Mouse (Mus musculus) bone marrow macrophage, adult 2 months (primary cell): ENCODE measurements around the gene Cnn2. TPM values are rescaled to one million over a fixed set of nuclear protein-coding genes. Genes with fewer than 3 reads are reported as not detected.
"Not testable (repeated sequence)": the region's sequence is repeated elsewhere in the genome, so short reads cannot be mapped to it uniquely, and the experiment has no call there.

ENCODE experiments used
- H3K27ac ChIP-seq: 2 replicates; pipeline ENCODE4 v1.5.1; 2012; ENCODE audit warnings: low read depth, low read length; ENCODE audit not compliant: insufficient read depth
- H3K4me1 ChIP-seq: 2 replicates; pipeline ENCODE4 v1.6.1; 2012; ENCODE audit warnings: low read length; ENCODE audit not compliant: control insufficient read depth, insufficient read depth
- H3K4me3 ChIP-seq: 2 replicates; pipeline ENCODE4 v1.5.1; 2012; ENCODE audit warnings: mild to moderate bottlenecking, low read length, moderate library complexity; ENCODE audit not compliant: insufficient read depth
- CTCF ChIP-seq: IDR thresholded peaks from 2 replicates; pipeline ENCODE4 v1.5.1; 2012; ENCODE audit warnings: low read depth, mild to moderate bottlenecking, low read length, moderate library complexity
- POLR2A ChIP-seq: IDR thresholded peaks from 2 replicates; pipeline ENCODE4 v1.6.1; 2012; ENCODE audit warnings: mild to moderate bottlenecking, low read depth, low read length, borderline replicate concordance
- polyA plus RNA-seq: library from polyadenylated mRNA; stranded (reverse); fragments of >200 nt; gene quantifications from 2 replicates; pipeline ENCODE4 v1.2.4, GENCODE M21; 2012; ENCODE audit not compliant: missing spikeins, insufficient read depth, insufficient read length

Cnn2 gene
- polyA plus RNA-seq, 1 experiment = 41.5 TPM

GRCm38 (mm10) chr10:79955691-79956090, 32.7 kb upstream of the Cnn2 start:
- TF ChIP-seq POLR2A (no peak), CTCF (no peak)
- Histone ChIP-seq H3K4me3 (no peak overlapping the region), H3K4me1 (no peaks in the 10 kb centered on the region), H3K27ac (no peak overlapping the region)

GRCm38 (mm10) chr10:79956643-79957154, 31.7 kb upstream of the Cnn2 start:
- Histone ChIP-seq H3K4me1 (peaks cover 4% of the 10 kb centered on the region), H3K27ac (no peak overlapping the region), H3K4me3 (no peak overlapping the region)
- TF ChIP-seq CTCF = no peak
- TF ChIP-seq POLR2A = no peak

DNA sequence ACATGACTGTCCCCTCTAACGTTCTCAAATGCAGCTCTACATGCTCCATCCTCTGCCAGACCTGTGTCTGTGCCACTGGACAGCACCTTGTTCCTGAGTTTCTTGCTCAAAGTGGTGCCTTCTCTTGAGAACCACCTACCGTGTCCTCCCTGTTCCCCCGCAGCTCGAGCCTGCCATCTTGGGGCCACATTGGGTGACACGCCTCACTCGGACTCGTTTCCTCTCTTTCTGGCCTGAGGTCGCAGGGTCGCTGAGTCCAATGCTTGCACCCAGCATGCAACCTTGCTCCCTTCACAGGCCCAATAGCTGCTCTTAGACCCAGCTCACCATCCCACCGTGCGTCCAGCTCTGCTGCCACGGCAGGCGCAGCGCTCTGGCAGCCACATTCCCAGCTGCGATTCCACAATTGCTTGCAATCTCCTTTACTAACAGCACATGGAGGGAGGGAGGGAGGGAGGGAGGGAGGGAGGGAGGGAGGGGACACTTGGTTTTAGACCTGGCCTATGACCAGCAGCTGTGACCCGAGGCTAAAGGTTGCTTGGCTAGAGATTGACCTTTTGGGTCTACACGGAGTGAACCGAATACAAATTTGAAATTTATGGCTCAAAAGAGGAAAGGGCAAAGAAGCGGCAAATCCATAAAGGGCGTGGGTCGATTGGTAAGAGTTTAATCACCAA, 30.1 kb upstream of the Cnn2 start:
- Histone ChIP-seq H3K4me3 (no peak overlapping the region), H3K27ac (no peak overlapping the region), H3K4me1 (peaks cover 5% of the 10 kb centered on the region)
- TF ChIP-seq CTCF (peak; percentile 78; the same call in 1 of the 2 replicates), POLR2A (no peak)

DNA sequence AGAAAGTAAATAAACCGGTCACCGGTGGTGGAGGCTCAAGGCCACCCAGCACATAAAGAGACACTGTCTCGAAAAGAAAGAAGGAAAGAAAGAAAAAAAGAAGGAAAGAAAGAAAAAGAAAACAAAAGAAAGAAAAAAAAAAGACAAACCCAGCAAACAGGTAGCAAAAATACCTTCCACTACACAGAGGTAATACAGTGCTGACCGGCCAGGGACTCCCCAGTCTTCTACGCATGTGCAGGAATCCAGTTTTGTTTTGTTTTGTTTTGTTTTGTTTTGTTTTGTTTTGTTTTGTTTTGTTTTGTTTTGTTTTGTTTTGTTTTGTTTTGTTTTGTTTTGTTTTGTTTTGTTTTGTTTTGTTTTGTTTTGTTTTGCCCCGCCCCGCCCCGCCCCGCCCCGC, 29.0 kb upstream of the Cnn2 start:
- not testable (repeated sequence) for H3K4me1 ChIP-seq, H3K27ac ChIP-seq
- H3K4me3 ChIP-seq = peak overlapping the region; percentile 25; the same call in 1 of the 2 replicates

DNA sequence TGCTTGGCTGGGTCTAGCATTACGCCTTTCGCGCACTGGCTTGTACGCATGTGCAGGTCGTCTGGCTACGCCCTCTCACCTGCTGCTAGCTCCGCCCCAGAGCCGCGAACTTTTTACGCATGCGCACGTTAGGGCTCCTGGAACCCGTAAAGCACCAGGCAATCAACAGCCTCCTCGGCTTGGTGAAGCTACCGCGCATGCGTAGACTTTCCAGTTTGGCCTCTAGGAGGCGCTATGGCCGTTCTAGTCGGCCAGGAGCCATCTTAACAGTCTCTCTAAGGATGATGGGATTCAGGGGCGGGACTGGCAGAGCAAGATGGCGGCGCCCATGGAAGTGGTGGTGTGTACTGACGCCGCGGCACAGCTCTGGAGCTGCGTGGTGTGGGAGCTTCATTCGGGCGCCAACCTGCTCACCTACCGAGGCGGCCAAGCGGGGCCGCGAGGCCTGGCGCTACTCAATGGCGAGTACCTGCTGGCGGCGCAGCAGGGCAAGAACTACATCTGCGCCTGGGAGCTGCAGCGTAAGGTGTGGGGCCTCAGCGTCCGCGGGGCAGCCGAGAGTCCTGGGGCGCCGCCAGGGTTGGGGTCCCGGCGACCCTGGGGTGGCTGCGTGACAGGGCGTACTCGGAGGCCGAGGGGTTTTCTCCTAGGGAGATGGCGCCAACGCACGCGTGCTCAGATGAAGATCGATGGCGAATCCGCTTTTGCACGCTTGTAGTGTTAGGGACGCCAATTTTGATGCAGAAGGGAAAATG, 28.4 kb upstream of the Cnn2 start, which contains the start of gene Wdr18:
TSS of gene Wdr18 (plus strand) at position 306 of the 755 bp plus-strand sequence.
- Histone ChIP-seq H3K4me1 (peaks cover 5% of the 10 kb centered on the region), H3K4me3 (peak within 1 kb of the TSS; percentile 70), H3K27ac (peak within 1 kb of the TSS; percentile 78)
- TF ChIP-seq CTCF (peak; percentile 52; the same call in 1 of the 2 replicates), POLR2A (no peak)

DNA sequence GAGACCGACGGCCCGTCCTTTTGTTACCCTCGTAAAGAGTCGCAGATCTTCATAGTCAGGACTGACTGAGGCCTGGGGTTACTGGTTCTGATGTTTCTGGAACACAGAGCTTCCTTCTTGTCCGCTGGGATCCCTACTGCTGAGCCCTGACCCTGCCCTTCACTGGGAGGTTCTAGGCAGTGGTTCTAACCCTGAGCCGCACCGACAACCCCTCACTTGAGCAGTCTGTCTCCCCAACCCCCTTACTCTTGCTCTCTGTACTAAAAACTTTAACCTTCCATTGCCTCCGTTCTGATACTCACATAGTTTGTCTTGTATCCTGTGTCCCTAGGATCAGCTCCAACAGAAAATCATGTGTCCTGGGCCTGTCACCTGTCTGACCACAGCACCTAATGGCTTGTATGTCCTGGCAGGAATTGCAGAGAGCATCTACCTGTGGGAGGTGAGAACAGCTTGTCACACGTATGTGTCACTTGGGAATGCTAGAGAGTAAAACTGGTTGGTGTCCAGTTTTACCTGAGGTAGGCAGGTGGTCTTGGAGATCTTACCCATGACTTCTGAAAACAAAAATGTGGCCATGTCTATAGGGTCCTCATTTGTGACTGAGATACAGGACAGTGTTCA, 27.6 kb upstream of the Cnn2 start:
- Histone ChIP-seq H3K4me3 (peak overlapping the region; percentile 70), H3K4me1 (peaks cover 5% of the 10 kb centered on the region), H3K27ac (peak overlapping the region; percentile 78)
- no peak for TF ChIP-seq POLR2A
- no peak for TF ChIP-seq CTCF

GRCm38 (mm10) chr10:79964727-79965126, 23.7 kb upstream of the Cnn2 start:
- Histone ChIP-seq H3K27ac (no peak overlapping the region), H3K4me1 (peaks cover 5% of the 10 kb centered on the region), H3K4me3 (no peak overlapping the region)
- no peak for TF ChIP-seq CTCF
- TF ChIP-seq POLR2A = no peak

DNA sequence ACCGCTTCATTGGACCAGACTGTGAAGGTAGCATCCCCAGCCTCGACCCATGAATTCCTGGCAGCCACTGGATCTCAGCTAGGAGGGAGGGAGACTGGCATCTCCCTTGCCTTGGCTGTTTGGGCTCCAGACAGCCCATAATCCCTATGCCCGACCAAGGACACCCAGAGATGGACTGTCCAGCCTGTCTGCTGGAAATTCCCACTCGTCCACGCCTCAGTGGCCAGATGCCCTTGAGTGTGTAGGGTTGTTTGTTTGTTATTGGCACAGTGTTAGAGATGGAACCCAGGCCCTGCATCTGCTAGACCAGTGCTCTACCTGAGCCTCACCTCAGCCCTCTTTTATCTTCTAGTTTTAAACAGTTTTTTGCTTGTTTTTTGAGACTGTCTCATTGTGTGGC, 23.1 kb upstream of the Cnn2 start:
- no peak overlapping the region for H3K4me3 ChIP-seq
- peaks cover 5% of the 10 kb centered on the region for H3K4me1 ChIP-seq
- no peak overlapping the region for H3K27ac ChIP-seq
- TF ChIP-seq POLR2A (no peak), CTCF (no peak)

DNA sequence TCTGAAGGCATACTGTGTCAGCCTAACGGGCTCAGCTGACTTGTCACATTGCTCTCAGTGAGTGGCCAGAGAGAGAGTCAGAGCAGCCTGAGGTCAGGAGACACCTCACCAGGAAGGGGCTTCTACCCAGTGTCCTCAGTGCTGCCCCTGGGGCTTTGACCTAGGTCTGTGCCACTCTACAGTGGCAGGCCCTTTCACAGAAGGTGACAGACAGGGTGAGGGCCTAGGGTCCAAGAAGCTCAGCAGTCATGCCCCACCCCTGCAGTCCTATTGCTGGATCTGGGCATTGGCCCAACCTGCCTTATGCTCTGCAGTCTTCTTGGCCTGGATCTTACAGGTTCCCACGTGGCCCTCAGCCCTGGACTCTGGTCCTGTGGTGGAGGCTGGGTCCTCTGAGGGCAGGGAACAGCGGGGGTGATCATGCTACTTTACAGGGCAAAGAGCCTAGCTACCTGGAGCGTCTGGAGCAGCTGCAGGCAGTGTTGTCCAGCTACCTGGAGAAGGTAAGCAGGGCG, 21.4 kb upstream of the Cnn2 start:
- Histone ChIP-seq H3K4me1 (no peaks in the 10 kb centered on the region), H3K27ac (no peak overlapping the region), H3K4me3 (no peak overlapping the region)
- TF ChIP-seq CTCF (no peak), POLR2A (no peak)
